Mouse (Mus musculus): ENCODE results near the gene Zfp777.

Zfp777 gene

GRCm38 (mm10) chr6:47983936-47984335 lies 64.8 kb downstream of the Zfp777 start:
- no peak for TF ChIP-seq GATA4 (IDR thresholded peaks at IDR 0.05; ENCODE audit: insufficient replicate concordance, low read length)

GRCm38 (mm10) chr6:47978897-47979368 lies 69.8 kb downstream of the Zfp777 start:
- peak; percentile 63; the same call in 1 of the 2 replicates for TF ChIP-seq GATA4 (IDR thresholded peaks at IDR 0.05; ENCODE audit: insufficient replicate concordance, low read length)

GRCm38 (mm10) chr6:47974599-47974998 lies 74.1 kb downstream of the Zfp777 start:
- no peak for TF ChIP-seq GATA4 (IDR thresholded peaks at IDR 0.05; ENCODE audit: insufficient replicate concordance, low read length)

Data from liver, adult (tissue).